Mouse (Mus musculus): ENCODE measurements around the gene Cdr2.
"Not testable (repeated sequence)": the region's sequence is repeated elsewhere in the genome, so short reads cannot be mapped to it uniquely, and the experiment has no call there.

Gene Cdr2

DNA sequence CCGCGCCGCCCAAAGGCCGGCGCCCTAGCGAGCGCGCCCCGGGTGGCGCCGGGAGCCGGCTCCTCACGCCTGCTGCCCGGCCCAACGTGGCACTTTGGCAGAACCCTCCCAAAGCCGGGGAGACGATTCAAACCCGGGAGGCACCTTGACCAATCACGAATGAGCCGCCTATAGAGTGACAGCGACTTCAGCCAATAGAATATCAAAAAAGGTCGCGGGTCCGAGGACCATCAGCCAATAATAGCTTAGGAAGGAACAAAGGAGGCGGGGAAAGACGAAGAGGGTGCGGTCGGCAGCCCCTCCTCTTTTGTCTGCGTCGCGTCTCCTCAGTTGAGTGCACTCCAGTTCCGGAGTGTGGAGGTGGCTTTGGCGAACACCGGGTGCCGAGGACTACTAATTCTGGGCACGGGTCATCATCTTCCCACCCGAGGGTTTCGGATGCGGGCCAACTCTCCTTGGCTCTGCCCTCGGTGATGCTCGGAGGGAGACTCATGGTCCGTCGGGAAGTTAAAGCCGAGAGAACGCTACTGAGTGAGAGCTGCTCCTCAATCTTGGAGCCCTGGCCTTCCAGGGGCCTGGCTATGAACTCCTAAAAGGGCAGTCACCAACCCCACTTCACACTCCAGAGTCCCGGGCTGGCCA is at the start of gene Cdr2, which contains the start of gene Mfsd13b:
Cdr2 (minus strand) TSS at position 113 of the 642 bp plus-strand sequence.
Mfsd13b (plus strand) TSS at position 310 of the 642 bp plus-strand sequence.
- peak; percentile 90 for DNase-seq

DNA sequence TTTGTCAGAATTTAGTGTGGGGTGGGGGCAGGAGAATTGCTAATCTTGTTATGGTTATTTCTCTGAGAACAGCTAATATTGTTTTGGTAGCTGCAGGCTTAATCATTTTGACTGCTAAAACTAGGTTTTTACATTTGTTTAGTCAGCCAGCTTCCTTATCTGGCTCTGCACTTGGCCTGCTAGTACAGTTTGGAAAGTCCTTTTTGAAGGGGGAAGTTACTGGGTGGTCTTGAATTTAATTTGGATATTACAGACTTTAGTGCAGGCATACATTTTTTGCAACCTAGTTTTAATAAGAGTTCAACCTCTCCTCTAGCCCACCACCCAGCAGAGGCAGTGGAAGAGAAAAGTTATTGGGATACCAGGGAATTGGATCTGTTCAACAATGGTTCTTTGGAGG is 47.8 kb upstream of the Cdr2 start:
- DNase-seq = not testable (repeated sequence)

DNA sequence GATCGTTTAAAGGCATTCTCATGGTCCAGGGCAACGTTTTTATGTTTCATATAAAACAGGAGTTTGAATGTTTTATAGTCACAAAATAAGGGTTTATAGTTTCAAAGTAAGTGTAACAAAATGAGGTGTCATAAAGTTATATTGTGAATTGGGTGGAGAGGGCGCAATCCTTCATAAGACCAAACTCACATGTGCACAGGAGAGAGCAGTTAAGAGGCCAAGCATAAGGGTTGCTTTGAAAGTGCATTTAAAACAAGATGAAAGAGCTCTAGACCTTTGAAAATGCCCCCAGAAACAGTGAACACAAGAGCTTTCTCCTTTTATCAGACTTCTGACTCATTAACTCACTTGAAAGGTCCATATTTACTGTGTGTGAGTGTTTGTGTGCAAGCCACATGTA is 44.2 kb upstream of the Cdr2 start:
- no peak for DNase-seq

DNA sequence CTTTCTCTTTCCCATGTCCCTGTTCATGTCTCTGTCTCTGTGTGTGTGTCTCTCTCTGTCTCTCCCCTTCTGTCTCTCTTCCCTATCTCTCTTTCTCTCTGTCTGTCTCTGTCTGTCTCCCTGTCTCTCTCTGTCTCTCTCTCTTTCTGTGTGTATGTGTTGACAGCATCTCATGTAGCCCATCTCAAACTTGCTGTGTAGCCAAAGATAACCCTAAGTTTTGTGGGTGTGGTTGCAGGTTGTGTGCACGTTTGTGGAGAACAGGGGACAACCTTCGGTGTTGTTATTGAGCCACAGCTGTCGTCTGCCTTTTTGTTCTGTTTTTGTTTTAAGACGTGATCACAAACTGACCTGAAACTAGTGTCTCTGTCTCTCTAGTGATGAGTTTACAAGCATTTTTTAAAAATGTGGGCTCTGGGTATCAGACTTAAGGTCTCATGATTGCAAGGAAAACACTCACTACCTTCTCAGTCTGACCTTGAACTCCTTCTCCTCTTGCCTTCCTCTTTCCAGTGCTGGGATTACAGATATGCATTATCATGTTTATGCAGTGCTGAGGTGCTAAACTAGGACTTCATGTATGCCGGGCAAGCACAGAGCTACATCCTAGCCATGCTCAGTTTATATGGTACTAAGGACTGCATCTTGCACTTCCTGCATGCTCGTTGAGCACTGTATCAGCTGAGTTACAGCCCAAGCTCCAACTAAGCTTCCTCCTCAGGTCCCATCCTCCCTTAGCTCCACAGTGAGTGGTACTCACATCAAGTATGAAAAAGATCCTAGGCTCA is 43.3 kb upstream of the Cdr2 start:
- DNase-seq = no peak

DNA sequence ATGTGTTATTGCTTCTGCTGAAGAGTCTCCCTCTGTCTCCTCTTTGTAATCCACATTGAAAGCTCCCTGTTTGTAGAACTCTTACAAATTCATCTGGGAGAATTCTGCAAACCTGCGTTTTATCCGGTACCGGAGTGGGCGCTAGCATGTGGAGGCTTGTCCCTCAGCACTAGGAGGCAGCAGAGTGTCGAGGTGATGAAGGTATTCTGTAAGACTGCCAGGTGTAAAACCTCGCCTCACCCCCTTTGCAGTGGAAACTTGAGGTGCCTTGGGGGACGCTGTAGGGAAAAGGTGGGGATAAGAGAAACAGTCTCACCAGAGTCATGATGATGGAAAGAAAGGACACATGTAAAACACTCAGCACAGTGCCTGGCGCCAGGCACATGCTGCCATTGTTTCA is 38.2 kb upstream of the Cdr2 start:
- peak; percentile 55 for DNase-seq

DNA sequence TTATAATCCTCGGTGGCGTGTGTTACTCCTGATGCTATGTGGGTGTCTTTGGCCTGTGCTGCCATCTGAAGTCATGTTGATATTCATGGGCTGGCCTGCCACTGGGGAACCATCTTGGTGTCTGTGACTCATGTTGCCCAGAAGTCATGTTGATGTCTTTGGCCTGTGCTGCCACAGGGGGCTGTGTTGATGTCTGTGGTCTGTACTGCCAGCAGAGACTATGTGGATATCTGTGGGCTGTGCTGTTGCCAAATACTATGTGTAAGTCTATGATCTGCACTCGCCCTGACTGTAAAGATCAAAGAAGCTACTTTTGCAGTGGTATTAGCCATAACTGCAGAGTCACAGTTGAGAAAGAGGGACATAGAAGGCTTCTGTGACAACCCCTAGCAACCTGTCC is 36.7 kb upstream of the Cdr2 start:
- no peak for DNase-seq

DNA sequence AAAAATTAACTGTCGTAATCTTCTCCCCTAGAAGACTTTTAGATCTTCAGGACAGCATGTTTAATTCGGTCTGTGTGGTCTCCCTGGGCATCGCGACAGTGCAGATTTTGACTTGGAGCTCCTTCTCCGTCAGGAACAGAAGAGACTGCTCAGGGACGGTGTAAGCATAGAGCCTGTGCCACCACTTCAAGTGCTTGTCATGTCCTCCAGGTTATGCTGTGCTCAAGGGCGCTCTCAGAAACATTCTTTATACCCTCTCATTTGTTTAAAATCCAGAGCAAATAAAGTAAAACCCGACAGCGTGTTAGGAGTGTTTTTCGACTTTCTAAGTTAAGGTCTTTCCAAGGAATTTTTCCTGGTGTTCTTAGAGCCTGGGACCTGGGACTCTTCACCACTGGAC is 32.4 kb upstream of the Cdr2 start:
- no peak for DNase-seq

DNA sequence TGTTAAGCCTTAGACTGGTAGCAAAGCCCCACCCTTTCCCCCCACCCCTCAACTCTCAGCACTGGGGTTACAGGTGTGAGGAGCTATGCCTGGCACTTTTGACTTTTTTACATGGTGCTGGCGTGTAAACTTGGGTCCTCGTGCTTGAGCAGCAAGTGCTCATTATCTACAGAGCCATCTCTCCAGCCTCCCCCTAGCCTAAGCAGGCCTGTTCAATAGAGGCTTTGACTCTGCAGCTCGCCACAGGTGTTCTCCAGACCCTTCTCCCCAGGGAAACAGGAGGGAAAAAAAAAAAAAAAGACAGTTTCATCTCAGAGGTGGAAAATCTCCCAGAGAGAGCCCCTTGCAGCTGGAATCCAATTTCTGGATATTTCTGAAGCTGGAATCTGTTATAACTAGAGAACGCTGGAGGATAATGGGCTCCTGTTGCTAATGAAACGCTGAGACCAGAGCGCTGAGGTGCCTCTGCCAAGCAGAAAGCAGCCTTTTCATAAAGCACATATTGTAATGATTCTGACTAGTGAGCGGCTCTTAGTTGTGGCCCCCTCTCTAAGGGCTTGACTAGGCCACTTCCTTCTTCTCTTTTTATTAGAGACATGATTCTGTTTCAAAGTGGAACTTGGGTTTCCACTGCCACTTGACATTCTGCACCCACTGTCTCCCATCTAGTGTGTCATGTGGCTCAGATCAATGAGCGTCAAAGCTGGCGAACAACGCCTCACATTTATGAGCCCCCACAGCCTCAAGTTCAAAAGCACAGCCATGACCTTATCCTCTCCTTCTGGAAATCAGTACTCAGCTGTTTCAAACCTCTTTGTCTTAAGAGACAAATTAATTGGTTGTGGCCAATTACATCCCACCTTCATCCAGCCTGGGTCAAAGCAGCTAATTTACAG is 29.9 kb upstream of the Cdr2 start:
- DNase-seq = no peak

DNA sequence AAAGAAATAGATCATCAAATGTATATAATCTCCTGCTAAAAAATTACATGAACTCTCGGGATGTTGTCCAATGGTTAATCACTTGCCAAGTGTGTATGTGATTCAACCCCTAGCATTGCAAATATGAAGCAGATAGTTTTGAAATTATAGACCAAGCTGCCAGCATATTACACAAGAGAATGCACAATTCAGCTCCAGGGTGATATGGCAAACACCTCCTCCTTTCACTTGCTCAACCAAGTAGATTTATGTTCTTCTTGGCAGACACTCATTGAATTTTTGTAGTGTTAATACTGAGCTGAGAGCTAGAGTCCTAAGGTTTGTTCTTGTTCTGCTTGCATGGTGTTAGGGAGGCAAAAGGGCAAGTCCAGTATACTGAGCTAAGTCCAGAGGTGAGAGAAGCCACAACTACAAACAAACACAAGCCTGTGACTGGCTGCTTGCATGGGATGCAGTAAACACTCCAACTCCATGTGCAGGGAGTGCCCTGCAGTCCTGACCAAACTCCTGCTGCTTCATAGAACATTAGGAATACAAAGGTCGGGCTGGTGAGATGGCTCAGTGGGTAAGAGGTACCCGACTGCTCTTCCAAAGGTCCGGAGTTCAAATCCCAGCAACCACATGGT is 21.8 kb upstream of the Cdr2 start:
- DNase-seq = no peak

DNA sequence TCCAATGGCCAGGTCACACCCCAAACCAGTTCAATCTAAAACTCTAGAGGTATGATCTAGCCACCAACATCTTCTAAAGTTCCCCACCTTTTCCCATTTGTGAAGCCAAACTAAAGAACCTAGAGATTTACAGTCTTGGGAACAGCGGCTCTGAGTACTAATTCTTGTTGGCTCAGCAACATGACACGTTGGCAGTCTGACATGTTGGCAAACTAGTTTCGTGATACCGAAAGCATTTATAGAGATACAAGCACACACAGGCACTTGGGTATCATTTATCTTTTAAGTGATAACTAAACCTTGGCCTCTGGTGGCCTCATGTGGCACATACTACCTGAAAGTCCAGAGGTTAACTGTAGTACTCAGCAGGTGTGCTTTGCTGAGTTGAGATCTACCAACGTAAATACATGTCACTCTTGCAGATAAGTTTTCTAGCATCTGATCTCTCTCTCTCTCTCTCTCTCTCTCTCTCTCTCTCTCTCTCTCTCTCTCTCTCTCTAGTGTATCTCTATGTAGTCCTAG is 20.4 kb upstream of the Cdr2 start:
- DNase-seq = no peak

DNA sequence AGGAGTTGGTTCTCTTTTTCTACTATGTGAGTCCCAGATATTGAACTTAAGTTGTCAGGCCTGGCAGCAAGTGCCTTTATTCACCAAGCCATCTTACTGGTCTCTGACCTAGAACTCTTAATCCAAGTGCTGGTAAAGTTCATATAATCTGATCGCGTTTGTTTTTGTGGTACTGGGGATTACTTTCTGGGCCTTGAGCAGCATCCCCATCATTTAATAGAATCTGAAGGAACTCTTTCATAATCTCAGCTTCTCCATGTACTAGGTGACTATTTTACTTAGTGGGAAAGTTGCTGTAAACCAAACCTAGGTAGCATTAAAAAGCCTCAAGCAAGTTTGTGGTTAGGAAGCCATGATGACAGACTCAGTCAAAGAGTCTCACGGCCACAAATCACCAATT is 19.8 kb upstream of the Cdr2 start:
- DNase-seq = no peak

DNA sequence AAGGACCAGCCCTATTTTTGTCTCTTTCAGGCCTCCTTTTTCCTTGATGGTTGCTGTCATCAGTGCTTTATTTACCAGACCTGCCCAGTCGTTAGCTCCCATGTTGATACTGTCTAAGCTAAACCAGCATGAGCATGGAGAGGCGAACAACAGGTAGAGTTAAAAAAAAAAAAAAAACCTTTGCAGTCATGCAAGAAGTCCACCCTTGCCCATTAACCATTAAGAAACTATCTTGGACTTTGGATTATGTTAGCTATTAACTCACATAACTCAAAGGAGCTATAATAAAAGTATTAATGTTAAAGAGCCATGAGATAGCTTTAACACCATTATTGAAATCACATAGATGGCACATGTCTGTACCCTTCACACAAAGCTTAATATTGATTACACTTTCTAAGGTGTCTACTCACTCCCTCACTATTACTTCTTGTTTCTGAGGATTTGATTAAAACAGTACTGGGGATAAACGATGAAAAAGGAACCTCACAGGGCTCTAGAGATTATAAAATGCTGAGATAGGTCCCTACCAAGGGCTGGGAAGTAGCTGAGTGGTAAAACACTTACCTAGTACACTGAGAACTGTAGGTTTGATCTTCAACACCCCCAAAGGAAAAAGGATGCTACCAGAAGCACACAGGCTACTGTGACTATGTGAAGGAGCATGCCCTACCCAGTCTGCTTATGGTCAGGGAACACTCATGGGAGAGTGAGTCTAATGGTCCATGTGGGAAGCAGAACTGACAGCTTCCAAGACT is 18.1 kb upstream of the Cdr2 start:
- no peak for DNase-seq

DNA sequence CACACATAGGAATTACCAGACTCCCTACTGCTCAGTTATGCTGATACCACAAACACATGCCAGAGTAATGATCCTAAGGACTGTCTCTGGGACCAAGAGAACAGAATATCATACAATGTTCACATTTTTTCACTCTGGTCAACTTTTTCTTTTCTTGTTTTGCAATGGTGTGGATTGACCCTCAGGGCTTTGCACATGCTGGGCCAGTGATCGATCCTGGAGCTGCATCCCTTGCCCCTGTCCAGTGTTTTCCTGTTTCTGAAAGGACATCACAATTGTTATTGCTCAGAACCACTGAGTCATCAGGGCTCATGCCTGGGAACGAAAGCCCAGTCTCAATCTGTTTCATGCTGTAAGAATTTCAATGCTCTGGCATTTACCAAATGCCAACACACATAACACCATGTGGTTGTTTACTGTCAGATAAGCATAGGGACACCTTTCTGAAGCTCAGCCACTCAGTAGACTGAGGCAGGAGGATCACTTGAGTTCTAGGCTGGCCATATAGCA is 17.0 kb upstream of the Cdr2 start:
- DNase-seq = no peak

DNA sequence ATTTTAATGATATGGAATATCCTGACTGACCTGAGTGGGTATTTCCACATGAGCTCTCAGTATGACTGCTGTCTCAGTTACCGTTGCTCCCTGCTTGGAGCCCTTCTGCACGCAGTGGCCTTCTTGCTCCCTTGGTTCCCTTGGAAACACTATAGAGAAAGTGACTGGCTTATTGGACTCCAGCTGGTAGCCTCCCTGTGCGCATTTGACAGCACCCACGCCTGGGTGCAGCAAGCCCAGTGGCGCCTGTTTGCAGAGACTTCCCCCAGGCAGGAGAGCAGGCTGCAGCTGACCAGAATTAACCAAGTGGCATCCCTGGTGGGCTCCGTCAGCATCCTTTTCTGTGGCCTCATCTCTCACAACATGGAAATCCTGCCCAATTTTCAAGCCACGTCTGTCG is 9.1 kb upstream of the Cdr2 start:
- DNase-seq = no peak

DNA sequence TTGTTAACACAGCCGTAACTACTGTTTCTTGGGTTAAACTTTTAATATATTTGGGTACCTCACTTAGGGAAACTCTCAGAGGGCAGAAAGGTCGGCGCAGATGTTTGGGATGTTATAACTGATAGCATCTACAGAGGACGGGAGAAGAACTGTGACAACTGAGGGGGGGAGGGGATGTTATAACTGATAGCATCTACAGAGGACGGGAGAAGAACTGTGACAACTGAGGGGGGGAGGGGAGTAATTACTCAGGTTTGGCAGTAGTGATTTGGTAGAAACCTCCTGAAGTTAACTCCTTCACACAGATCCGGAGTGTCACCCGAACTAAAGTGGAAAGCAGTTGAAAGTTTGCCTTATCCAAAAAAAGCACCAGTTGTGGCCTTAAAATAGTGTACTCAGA is 856 bp upstream of the Cdr2 start:
- no peak for DNase-seq

DNA sequence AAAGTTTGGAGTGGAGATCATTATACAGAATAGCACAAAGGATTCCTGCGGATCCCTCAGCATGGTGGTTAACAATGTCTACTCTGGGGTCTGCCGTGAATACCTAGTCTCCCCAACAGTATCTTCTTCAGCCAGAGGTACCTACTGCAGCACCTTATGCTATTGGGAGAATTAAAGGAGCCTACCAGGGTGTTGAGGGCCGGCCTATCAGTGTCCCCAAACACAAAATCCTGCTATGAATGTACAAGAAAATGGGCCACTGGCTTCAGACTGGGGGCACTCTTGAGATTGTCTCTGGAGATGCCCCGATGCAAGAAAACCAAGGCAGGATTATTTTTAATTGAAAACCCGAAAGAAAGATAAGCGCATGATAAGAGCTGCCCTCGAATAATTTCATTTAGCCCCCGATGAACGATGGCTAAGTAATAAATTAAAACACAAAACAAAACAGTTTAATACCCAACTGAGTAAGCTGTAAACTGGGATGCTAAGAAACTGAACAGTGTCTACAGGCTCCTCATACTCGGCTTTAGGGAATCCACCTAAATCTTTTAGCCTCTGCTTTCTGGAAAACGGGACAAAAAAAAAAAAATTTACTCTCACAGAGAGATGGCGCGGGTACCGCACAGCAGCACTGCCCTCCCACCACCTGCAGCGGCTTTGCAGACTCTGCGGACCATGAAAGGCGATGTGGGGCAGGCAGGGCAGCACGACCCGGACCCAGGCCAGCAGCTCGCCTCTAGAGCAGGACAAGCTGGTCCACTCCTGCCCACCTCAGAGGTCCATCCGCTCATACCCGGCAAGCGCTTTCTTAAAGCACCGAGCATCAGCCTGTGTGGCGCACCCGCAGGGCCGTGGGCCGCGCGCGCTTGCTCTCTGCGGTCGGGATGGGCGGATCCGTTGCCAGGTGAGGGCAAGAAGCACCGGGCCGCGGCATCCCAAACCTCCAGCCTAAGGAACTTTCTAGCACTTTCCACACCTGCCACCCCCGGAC is 884 bp downstream of the Cdr2 start:
- peak; percentile 74 for DNase-seq

DNA sequence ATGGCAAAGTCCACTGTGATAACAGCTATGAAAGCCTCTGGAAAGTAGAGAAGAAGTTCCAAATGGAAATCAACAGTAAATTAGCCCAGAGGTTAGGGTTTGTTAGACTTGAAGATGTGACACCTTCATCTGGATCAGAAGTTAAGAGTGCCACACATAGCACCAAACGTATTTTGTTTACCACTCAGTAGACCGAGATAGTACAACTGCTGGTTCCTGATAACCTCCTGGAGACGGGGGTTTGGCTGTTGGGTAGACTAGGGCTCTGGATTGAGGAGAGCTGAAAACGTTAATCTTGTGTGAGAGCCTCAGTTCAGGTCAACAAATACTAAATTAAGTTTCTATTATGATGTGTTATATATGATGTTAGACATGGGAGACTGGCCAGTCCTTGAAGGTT is 2.1 kb downstream of the Cdr2 start:
- DNase-seq = no peak

DNA sequence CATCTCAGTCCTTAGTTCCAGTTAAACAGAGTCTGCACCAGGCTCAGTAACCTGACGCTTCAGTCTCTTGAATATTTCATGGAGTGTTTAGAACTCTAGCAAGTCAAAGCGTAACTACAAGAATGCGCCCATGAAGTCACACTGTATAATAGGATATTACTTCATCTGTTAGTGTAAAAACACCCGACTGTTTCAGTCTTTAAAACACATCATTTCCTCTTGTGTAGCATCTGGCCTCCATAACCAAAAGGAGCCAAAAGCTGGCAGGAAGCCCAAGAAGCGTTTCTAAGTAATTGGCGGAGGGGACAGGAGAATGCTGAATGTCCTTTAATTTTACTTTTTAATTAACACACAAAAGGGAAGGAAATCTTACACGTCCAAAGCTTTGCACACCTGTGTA is 5.0 kb downstream of the Cdr2 start:
- DNase-seq = no peak

DNA sequence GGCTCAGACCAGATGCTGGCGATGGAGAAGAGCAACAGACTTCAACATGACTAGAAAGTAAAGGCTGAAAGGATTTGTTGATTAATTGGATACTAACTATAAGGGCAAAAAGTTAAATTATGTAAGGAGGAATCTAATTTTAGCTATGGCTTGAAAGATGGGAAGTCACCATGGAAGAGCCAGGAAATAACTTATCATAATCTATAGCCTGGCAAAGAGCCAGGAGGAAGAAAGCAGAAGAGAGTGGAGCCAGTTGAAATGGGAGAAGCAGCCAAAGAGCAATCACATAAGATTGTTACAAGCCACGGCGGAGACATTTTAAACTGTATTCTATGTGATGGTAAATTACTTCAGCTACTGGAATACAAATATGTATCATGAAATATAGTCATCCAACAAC is 8.1 kb downstream of the Cdr2 start:
- no peak for DNase-seq

DNA sequence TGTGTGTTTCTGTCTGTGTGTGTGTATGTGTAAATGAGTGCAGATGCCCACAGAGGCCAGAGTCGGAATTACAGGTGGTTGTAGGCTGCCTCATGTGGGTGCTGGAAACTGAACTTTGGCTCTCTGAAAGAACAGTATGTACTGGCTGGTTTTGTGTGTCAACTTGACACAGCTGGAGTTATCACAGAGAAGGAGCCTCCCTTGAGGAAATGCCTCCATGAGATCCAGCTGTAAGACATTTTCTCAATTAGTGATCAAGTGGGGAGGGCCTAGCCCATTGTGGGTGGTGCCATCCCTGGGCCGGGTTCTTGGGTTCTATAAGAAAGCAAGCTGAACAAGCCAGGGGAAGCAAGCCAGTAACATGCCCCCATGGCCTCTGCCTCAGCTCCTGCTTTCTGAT is 9.6 kb downstream of the Cdr2 start:
- not testable (repeated sequence) for DNase-seq

DNA sequence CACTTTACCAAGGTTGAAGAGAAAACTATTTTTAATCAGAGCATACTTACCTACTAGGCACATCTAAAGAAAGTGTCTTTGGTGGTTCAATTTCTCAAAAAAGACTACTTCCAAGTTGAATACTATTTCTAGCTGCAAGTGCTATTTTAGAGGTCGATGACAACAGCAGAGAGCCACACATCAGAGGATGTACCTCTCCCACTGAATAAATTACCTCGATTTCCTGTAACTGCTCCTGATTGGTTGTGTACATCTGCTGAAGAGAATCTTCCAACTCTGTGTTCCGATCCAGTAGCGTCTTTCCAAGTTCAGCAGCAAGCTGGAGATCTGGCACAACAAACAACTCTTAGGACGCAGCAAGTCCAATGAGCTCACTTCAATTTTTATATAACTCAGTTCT is 12.0 kb downstream of the Cdr2 start:
- DNase-seq = no peak

All from thymus, postnatal 4 days (tissue).